In the genomic region with DNA sequence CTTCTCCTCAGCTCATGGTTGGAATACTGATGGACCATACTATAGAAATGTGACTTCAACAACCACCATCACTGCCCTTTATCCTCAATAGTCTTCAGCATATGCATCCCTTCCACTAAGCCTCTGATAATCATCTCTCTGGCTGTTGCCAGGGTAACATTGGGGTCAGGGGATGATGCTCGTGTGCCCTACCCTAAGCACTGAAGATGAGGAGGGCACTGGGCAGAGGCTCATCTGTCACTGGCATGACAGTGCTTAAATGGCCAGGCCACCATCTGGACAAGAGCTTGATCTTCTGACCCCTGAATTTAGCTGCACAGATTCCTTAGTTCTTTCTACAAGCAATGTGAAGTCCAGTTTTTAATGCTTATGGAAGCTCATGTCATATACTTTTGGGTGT, we compare ENCODE assay signal across 25 mouse cellular contexts. TPM values are rescaled to one million over a fixed set of nuclear protein-coding genes. Genes with fewer than 3 reads are reported as not detected.
A peak's percentile ranks its signal among the peaks of the same experiment; 100 is the strongest.
DNase-seq lines count a peak whose midpoint lies in the region; ATAC-seq lines count a peak whose summit lies in the region.
"Had no signal": no experiment of that assay in that cellular context is flagged by ENCODE, and none has a peak within 500 bp of the region (broad histone marks: within the 10 kb centered on the region; RNA-seq: fewer than 3 reads in every experiment).

No protein-coding gene starts in this region.

- no peaks in the 10 kb centered on the region for H3K4me1 ChIP-seq in hindbrain, embryonic 16.5 days (ENCODE audit: control insufficient read depth, insufficient read depth, low read depth, low read length)
- H3K4me1 ChIP-seq in hindbrain, embryonic 11.5 days (replicated peaks; ENCODE audit: control insufficient read depth, insufficient read depth, low read length) = no peaks in the 10 kb centered on the region
- H3K4me1 ChIP-seq: embryonic facial prominence, embryonic 10.5 days; embryonic facial prominence, embryonic 12.5 days; forebrain, embryonic 13.5 days; forebrain, embryonic 15.5 days had no signal

- peaks cover 4% of the 10 kb centered on the region; the same call in 1 of the 2 replicates for H3K36me3 ChIP-seq in hindbrain, embryonic 16.5 days (ENCODE audit: control insufficient read depth, insufficient read depth, low read length)
- no peaks in the 10 kb centered on the region for H3K36me3 ChIP-seq in hindbrain, embryonic 11.5 days (ENCODE audit: control insufficient read depth, insufficient read depth, low read length)
- H3K36me3 ChIP-seq: embryonic facial prominence, embryonic 10.5 days; embryonic facial prominence, embryonic 12.5 days; forebrain, embryonic 15.5 days had no signal

- H3K4me3 ChIP-seq in hindbrain, embryonic 16.5 days (ENCODE audit: low read length) = no peak overlapping the region
- no peak overlapping the region for H3K4me3 ChIP-seq in hindbrain, embryonic 11.5 days (ENCODE audit: low read depth, low read length)
- H3K4me3 ChIP-seq: embryonic facial prominence, embryonic 10.5 days; embryonic facial prominence, embryonic 12.5 days; forebrain, embryonic 13.5 days; forebrain, embryonic 15.5 days had no signal

- WGBS in hindbrain, embryonic 16.5 days = 41% methylated on average over 1 of the region's 1 CpGs
- 30% methylated on average over 1 of the region's 1 CpGs for WGBS in hindbrain, embryonic 11.5 days

- 0 out of 2 replicates have a peak, but pooled peaks have one; percentile 50 for ATAC-seq in hindbrain, embryonic 16.5 days
- ATAC-seq in hindbrain, embryonic 11.5 days (ENCODE audit: low FRiP score) = no peak
- ATAC-seq: activated CD4-positive, CD25-positive, alpha-beta regulatory T cell, adult 4 months; CD4-positive, CD25-positive, alpha-beta regulatory T cell, adult 4 months; forebrain, embryonic 13.5 days; forebrain, embryonic 15.5 days; forebrain, postnatal 0 days; Patski had no signal

- H3K27ac ChIP-seq in hindbrain, embryonic 16.5 days (ENCODE audit: low read depth, low read length) = no peak overlapping the region
- no peak overlapping the region for H3K27ac ChIP-seq in hindbrain, embryonic 11.5 days (ENCODE audit: low read depth, low read length)
- H3K27ac ChIP-seq: embryonic facial prominence, embryonic 10.5 days; embryonic facial prominence, embryonic 12.5 days; forebrain, embryonic 13.5 days; forebrain, embryonic 15.5 days had no signal

- no peak overlapping the region for H3K9ac ChIP-seq in hindbrain, embryonic 16.5 days (ENCODE audit: low read depth, low read length)
- H3K9ac ChIP-seq in hindbrain, embryonic 11.5 days (ENCODE audit: low read depth, low read length) = no peak overlapping the region
- H3K9ac ChIP-seq: embryonic facial prominence, embryonic 12.5 days; forebrain, embryonic 13.5 days; forebrain, embryonic 15.5 days; forebrain, postnatal 0 days had no signal

- intact Hi-C loops in heart, postnatal 14 days (cut with DNase I) = no loop called here

- H3K4me2 ChIP-seq in hindbrain, embryonic 16.5 days (ENCODE audit: low read length) = no peak overlapping the region
- H3K4me2 ChIP-seq in hindbrain, embryonic 11.5 days (replicated peaks; ENCODE audit: low read depth, low read length) = no peak overlapping the region
- H3K4me2 ChIP-seq: embryonic facial prominence, embryonic 12.5 days; forebrain, embryonic 13.5 days; forebrain, embryonic 15.5 days had no signal

- H3K27me3 ChIP-seq in hindbrain, embryonic 16.5 days (replicated peaks; ENCODE audit: control insufficient read depth, insufficient read depth, low read length) = no peaks in the 10 kb centered on the region
- no peaks in the 10 kb centered on the region for H3K27me3 ChIP-seq in hindbrain, embryonic 11.5 days (ENCODE audit: control insufficient read depth, insufficient read depth, low read length)
- H3K27me3 ChIP-seq: CH12.LX; embryonic facial prominence, embryonic 12.5 days; forebrain, embryonic 13.5 days; forebrain, embryonic 15.5 days; Patski had no signal

- DNase-seq in embryo, embryonic 10 days (ENCODE audit: low spot score) = peak; percentile 7
- no peak for DNase-seq in embryo, embryonic 11 days
- peak; percentile 61 for DNase-seq in heart, adult 11 months
- no peak for DNase-seq in heart, postnatal 14 days
- no peak for DNase-seq in hindbrain, embryonic 11.5 days (ENCODE audit: low spot score)
- DNase-seq: adrenal gland, adult 8-10 months; adrenal gland, postnatal 14 days; adrenal gland, postnatal 36 days; B cell, adult 2 months; cerebellum, adult 11-12 months; cerebellum, adult 2 months; cerebellum, postnatal 25 days; forebrain, postnatal 0 days had no signal

- H3K9me3 ChIP-seq in hindbrain, embryonic 16.5 days (ENCODE audit: control insufficient read depth, low read length) = no peaks in the 10 kb centered on the region
- no peaks in the 10 kb centered on the region for H3K9me3 ChIP-seq in hindbrain, embryonic 11.5 days (ENCODE audit: control insufficient read depth, low read length)
- H3K9me3 ChIP-seq: embryonic facial prominence, embryonic 10.5 days; embryonic facial prominence, embryonic 12.5 days; forebrain, embryonic 13.5 days; forebrain, embryonic 15.5 days; G1E had no signal

RNA-seq across cellular contexts. Expression of a gene that starts 51.8 kb away (rescaled TPM):
- total RNA-seq in heart, postnatal 14 days (2021) = under 1 TPM; 0.36 to 0.54 TPM
- 0.14 and 0.24 TPM in 2 replicates for polyA plus RNA-seq in hindbrain, embryonic 16.5 days (2015; fragmentation: Nextera tagmentation; extraction: Ambion mirVana)
- 0.11 TPM in 1 of 2 replicates, not detected in the other for polyA plus RNA-seq in hindbrain, embryonic 11.5 days (2014; fragmentation: Nextera tagmentation; extraction: Ambion mirVana)
- total RNA-seq: adrenal gland, adult 18-20 months; adrenal gland, adult 8-10 months; adrenal gland, postnatal 14 days; adrenal gland, postnatal 36 days; CH12.LX had no signal
- polyA plus RNA-seq: activated CD4-positive, CD25-positive, alpha-beta regulatory T cell, adult 4 months; cerebellum, adult 2 months; cortical plate, adult 2 months; forebrain, postnatal 0 days; G1E; Patski had no signal

Comparison
In these comparisons a context has a peak if more than half of its experiments do, and no peak if none do; other contexts are left out.
1. DNase-seq: peak in embryo, embryonic 10 days (single experiment) and heart, adult 11 months (single experiment); none in embryo, embryonic 11 days (single experiment), heart, postnatal 14 days (0 of 2) and hindbrain, embryonic 11.5 days (single experiment).